Mouse (Mus musculus) myocyte (in vitro differentiated cells): ENCODE results near the gene Cers6.

Experiments used
- CEBPB ChIP-seq: IDR thresholded peaks from 2 replicates; pipeline ENCODE4 v1.6.1; 2011; ENCODE audit warnings: mild to moderate bottlenecking, moderate library complexity; ENCODE audit not compliant: poor library complexity, insufficient read depth, severe bottlenecking
- E2F4 ChIP-seq: IDR thresholded peaks from one replicate; pipeline ENCODE4 v1.6.1; 2011; ENCODE audit warnings: mild to moderate bottlenecking, control low read depth, moderate library complexity; ENCODE audit not compliant: insufficient read depth
- MAX ChIP-seq: IDR thresholded peaks from one replicate; pipeline ENCODE4 v1.6.1; 2011; ENCODE audit warnings: low read depth, mild to moderate bottlenecking, control low read depth
- MYOD1 ChIP-seq, 3 experiments: IDR thresholded peaks; one replicate each; pipeline ENCODE4 v1.6.1; 2011; ENCODE audit warnings: control low read depth in 2 of 3, low read depth in 2 of 3, mild to moderate bottlenecking in 2 of 3, moderate library complexity in 1 of 3; ENCODE audit not compliant: insufficient read length in 2 of 3, control insufficient read depth in 1 of 3
- MYOG ChIP-seq, 3 experiments: IDR thresholded peaks; one replicate each; pipeline ENCODE4 v1.6.1; 2011; ENCODE audit warnings: control low read depth in 2 of 3, low read depth in 2 of 3, mild to moderate bottlenecking in 2 of 3; ENCODE audit not compliant: insufficient read length in 2 of 3, control insufficient read depth in 1 of 3, insufficient read depth in 1 of 3
- POLR2A ChIP-seq: IDR thresholded peaks from one replicate; pipeline ENCODE4 v1.6.1; 2011; ENCODE audit warnings: low read depth, mild to moderate bottlenecking, control low read depth, moderate library complexity; ENCODE audit not compliant: insufficient read length
- POLR2AphosphoS2 ChIP-seq: IDR thresholded peaks from one replicate; pipeline ENCODE4 v1.6.1; 2011; ENCODE audit warnings: low read depth, control low read depth; ENCODE audit not compliant: insufficient read length
- REST ChIP-seq: IDR thresholded peaks from one replicate; pipeline ENCODE4 v1.6.1; 2011; ENCODE audit warnings: mild to moderate bottlenecking, control low read depth, moderate library complexity; ENCODE audit not compliant: insufficient read depth, insufficient read length
- SRF ChIP-seq: IDR thresholded peaks from one replicate; pipeline ENCODE4 v1.6.1; 2011; ENCODE audit warnings: low read depth; ENCODE audit not compliant: control insufficient read depth, insufficient read length
- TCF12 ChIP-seq: IDR thresholded peaks from one replicate; pipeline ENCODE4 v1.6.1; 2011; ENCODE audit warnings: mild to moderate bottlenecking, control low read depth; ENCODE audit not compliant: poor library complexity, insufficient read depth, severe bottlenecking
- USF1 ChIP-seq: IDR thresholded peaks from one replicate; pipeline ENCODE4 v1.6.1; 2011; ENCODE audit warnings: low read depth, mild to moderate bottlenecking, control low read depth, moderate library complexity

DNA sequence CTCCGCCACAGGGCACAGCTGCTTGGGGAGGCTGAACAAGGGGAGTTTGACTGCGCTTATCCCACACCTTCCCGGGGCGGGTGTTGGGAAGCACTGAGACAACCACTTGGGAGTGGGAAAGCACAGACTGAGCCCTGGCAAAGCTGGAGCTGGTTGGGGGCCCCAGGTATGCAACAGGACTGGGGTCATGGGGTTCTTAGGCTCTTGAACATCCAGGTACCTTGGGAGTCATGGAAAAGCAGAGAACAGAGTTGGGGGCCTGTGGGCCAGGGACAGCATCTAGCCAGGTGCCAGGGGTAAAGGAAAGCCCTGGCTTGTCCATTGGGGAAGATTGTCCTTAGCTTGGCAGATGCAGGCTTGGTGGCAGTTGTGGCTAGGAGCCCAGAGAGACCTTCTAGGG is 31.2 kb downstream of the Cers6 start:
- TF ChIP-seq POLR2AphosphoS2 (no peak), POLR2A (no peak), MAX (no peak), USF1 (no peak), TCF12 (no peak), REST (no peak), E2F4 (no peak), SRF (no peak), MYOG (IDR thresholded peaks at IDR 0.05; ENCODE audit: control insufficient read depth in 1 of 3, insufficient read depth in 1 of 3, insufficient read length in 2 of 3, low read depth in 2 of 3) (no peak), MYOD1 (IDR thresholded peaks at IDR 0.05; ENCODE audit: control insufficient read depth in 1 of 3, insufficient read length in 2 of 3, low read depth in 2 of 3) (no peak), CEBPB (no peak)
